Mouse (Mus musculus): ENCODE measurements around the gene Trim30c. TPM values are rescaled to one million over a fixed set of nuclear protein-coding genes. Genes with fewer than 3 reads are reported as not detected.
"Not testable (repeated sequence)": the region's sequence is repeated elsewhere in the genome, so short reads cannot be mapped to it uniquely, and the experiment has no call there.

Gene Trim30c
- not detected in 2 replicates for polyA plus RNA-seq (2016; fragmentation: Nextera tagmentation; extraction: Ambion mirVana)

DNA sequence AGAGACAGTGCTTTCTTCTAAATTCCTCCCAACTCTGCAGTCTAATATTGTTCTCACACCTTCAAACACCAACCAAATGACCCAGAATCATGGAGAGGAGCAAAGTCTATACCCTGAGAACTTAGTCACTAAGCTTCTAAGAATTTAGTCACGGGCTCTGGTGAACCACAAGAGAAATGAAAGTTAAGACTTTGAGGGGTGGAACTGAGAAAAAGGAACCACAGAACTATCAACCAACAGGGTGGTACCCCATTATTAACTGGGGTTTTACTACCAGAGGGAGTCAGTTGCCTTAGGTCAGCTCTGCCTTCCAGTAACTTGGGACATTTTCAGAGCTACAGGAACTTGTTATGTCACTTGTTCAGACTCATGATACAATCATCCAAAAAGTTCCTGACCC, at the start of gene Trim30c:
TSS of gene Trim30c (minus strand) at position 140 of the 400 bp plus-strand sequence.
- Histone ChIP-seq H3K9ac (no peak within 1 kb of the TSS), H3K27ac (no peak within 1 kb of the TSS), H3K4me1 (no peaks in the 10 kb centered on the region), H3K9me3 (no peaks in the 10 kb centered on the region), H3K27me3 (replicated peaks) (no peaks in the 10 kb centered on the region), H3K4me3 (no peak within 1 kb of the TSS), H3K36me3 (no peaks in the 10 kb centered on the region), H3K4me2 (replicated peaks) (no peak within 1 kb of the TSS)
- no peak for ATAC-seq (ENCODE audit: low FRiP score, low read depth)
- 91% methylated on average over 1 of the region's 1 CpGs for WGBS

DNA sequence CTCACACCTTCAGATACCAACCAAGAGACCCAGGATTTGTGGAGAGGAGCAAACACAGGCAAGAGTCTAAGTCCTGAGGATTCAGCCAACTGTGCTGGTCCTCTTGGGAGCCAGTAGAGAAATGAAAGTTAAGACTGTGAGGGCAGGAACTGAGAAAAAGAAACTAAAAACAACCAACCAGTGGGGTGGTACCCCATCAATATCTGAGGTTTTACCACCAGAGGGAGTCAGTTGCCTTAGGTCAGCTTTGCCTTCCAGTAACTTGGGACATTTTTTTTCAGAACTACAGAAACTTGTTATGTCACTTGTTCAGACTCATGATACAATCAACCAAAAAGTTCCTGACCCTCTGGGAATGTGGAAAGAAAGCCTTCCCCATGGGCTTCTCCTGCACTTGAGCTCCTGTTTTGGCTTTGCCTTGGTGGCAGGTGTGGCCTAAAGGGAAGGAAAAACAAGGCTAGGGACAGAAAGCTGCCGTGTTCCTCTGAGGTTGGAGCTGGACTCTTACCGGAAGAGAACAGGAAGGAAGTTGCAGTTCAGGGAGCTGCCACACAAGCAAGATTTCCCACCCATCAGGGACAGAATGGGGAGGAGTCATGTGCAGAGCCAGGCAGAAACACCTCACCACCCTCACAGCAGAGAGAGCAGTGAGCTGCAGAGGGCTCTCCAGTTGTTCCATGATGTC, 45.5 kb upstream of the Trim30c start:
- ATAC-seq (ENCODE audit: low FRiP score, low read depth) = no peak
- no peaks in the 10 kb centered on the region for H3K36me3 ChIP-seq

DNA sequence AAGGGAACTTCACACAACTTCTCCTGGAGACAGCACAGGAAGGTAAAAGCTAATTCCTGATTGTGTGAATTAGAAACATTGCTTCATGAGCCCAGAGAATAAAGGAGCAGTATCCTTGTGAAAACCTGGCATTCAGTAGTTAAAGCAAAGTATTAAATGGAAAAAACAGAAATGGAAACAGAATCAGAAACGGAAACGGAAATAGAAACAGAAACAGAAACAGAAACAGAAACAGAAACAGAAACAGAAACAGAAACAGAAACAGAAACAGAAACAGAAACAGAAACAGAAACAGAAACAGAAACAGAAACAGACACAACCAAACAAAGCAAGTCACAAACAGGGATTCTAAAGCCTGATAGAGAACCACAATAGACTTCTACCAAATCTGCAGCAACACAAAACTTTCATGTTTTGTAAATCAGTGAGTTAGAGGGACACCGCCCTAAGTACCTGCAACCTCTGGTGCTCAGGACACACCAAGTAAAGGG, 3.9 kb upstream of the Trim30c start:
- no peak for ATAC-seq (ENCODE audit: low FRiP score, low read depth)
- WGBS = 93% methylated on average over 3 of the region's 3 CpGs

More for the DNA sequence above, 45.5 kb upstream of the Trim30c start:
- Histone ChIP-seq H3K9ac (no peak overlapping the region), H3K4me3 (no peak overlapping the region), H3K27ac (no peak overlapping the region), H3K27me3 (replicated peaks) (no peaks in the 10 kb centered on the region), H3K4me1 (no peaks in the 10 kb centered on the region), H3K9me3 (no peaks in the 10 kb centered on the region), H3K4me2 (replicated peaks) (no peak overlapping the region)
- WGBS = 68% methylated on average over 2 of the region's 2 CpGs

GRCm38 (mm10) chr7:104401140-104401539, 503 bp upstream of the Trim30c start:
- no peak overlapping the region for H3K9ac ChIP-seq
- no peaks in the 10 kb centered on the region for H3K36me3 ChIP-seq
- H3K4me1 ChIP-seq = no peaks in the 10 kb centered on the region
- no peak overlapping the region for H3K4me2 ChIP-seq (replicated peaks)
- H3K27me3 ChIP-seq (replicated peaks) = no peaks in the 10 kb centered on the region
- no peak for ATAC-seq (ENCODE audit: low FRiP score, low read depth)
- no peak overlapping the region for H3K27ac ChIP-seq
- no peak overlapping the region for H3K4me3 ChIP-seq
- no peaks in the 10 kb centered on the region for H3K9me3 ChIP-seq

More for the DNA sequence above, 3.9 kb upstream of the Trim30c start:
- H3K4me2 ChIP-seq (replicated peaks) = no peak overlapping the region
- H3K4me1 ChIP-seq = no peaks in the 10 kb centered on the region
- no peaks in the 10 kb centered on the region for H3K36me3 ChIP-seq
- H3K9me3 ChIP-seq = no peaks in the 10 kb centered on the region
- no peaks in the 10 kb centered on the region for H3K27me3 ChIP-seq (replicated peaks)
- no peak overlapping the region for H3K27ac ChIP-seq
- no peak overlapping the region for H3K4me3 ChIP-seq
- no peak overlapping the region for H3K9ac ChIP-seq

- Histone ChIP-seq H3K4me2 (replicated peaks) (no peak overlapping the region), H3K9ac (no peak overlapping the region), H3K27ac (no peak overlapping the region), H3K36me3 (no peaks in the 10 kb centered on the region), H3K27me3 (replicated peaks) (no peaks in the 10 kb centered on the region), H3K9me3 (no peaks in the 10 kb centered on the region), H3K4me3 (no peak overlapping the region), H3K4me1 (no peaks in the 10 kb centered on the region)
- ATAC-seq (ENCODE audit: low FRiP score, low read depth) = no peak
- WGBS = 76% methylated on average over 1 of the region's 1 CpGs
These were observed 2.1 kb downstream of the Trim30c start for GRCm38 (mm10) chr7:104398492-104398891.

- Histone ChIP-seq H3K36me3 (no peaks in the 10 kb centered on the region), H3K27ac (no peak within 1 kb of the TSS), H3K4me1 (no peaks in the 10 kb centered on the region), H3K4me2 (replicated peaks) (no peak within 1 kb of the TSS), H3K27me3 (replicated peaks) (no peaks in the 10 kb centered on the region), H3K4me3 (no peak within 1 kb of the TSS), H3K9ac (no peak within 1 kb of the TSS), H3K9me3 (no peaks in the 10 kb centered on the region)
- no peak for ATAC-seq (ENCODE audit: low FRiP score, low read depth)
- WGBS = 64% methylated on average over 1 of the region's 1 CpGs
These were observed 30.8 kb downstream of the Trim30c start, which contains the start of gene Trim30b for GRCm38 (mm10) chr7:104369736-104370414. TSS of gene Trim30b (minus strand) at chr7:104369884.

- no peaks in the 10 kb centered on the region for H3K4me1 ChIP-seq
- no peaks in the 10 kb centered on the region for H3K9me3 ChIP-seq
- no peak overlapping the region for H3K9ac ChIP-seq
- H3K27ac ChIP-seq = no peak overlapping the region
- no peaks in the 10 kb centered on the region for H3K36me3 ChIP-seq
- ATAC-seq (ENCODE audit: low FRiP score, low read depth) = no peak
- no peaks in the 10 kb centered on the region for H3K27me3 ChIP-seq (replicated peaks)
- no peak overlapping the region for H3K4me2 ChIP-seq (replicated peaks)
- H3K4me3 ChIP-seq = no peak overlapping the region
These were observed 34.3 kb downstream of the Trim30c start for GRCm38 (mm10) chr7:104366339-104366738.

DNA sequence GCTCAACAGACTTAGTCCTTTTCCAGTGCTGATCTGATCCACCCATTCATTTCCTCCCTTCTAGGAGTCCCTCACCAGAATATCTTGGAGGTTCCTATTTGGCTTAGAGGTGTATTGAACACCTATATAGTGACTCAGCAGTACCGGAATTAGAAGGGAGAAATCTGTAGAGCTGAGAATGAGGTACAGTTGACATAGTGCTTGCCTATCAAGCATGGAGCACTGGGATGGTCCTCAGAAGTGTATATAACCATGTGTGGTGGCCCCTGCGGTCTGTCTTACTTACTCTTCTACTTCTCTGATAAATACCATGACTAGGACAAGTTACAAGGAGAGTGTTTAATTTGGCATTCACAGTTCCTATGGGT, 47.1 kb downstream of the Trim30c start:
- no peak overlapping the region for H3K27ac ChIP-seq
- no peaks in the 10 kb centered on the region for H3K9me3 ChIP-seq
- ATAC-seq (ENCODE audit: low FRiP score, low read depth) = 0 out of 2 replicates have a peak, but pooled peaks have one; percentile 15
- H3K4me2 ChIP-seq (replicated peaks) = peak overlapping the region; percentile 49; the same call in 1 of the 2 replicates
- no peak overlapping the region for H3K4me3 ChIP-seq
- H3K36me3 ChIP-seq = no peaks in the 10 kb centered on the region
- H3K27me3 ChIP-seq (replicated peaks) = no peaks in the 10 kb centered on the region
- WGBS = 78% methylated on average over 2 of the region's 2 CpGs
- H3K4me1 ChIP-seq = no peaks in the 10 kb centered on the region
- no peak overlapping the region for H3K9ac ChIP-seq

GRCm38 (mm10) chr7:104352717-104353599, 47.7 kb downstream of the Trim30c start, which contains the start of gene Trim12c:
TSS of gene Trim12c (minus strand) at chr7:104353362.
- Histone ChIP-seq H3K4me2 (replicated peaks) (peak within 1 kb of the TSS; percentile 49), H3K27ac (no peak within 1 kb of the TSS), H3K36me3 (no peaks in the 10 kb centered on the region), H3K9ac (no peak within 1 kb of the TSS), H3K27me3 (replicated peaks) (no peaks in the 10 kb centered on the region), H3K4me1 (no peaks in the 10 kb centered on the region), H3K9me3 (no peaks in the 10 kb centered on the region), H3K4me3 (peak within 1 kb of the TSS; percentile 21; the same call in 1 of the 2 replicates)
- WGBS = 10% methylated on average over 14 of the region's 14 CpGs
- ATAC-seq (ENCODE audit: low FRiP score, low read depth) = peak; percentile 95

DNA sequence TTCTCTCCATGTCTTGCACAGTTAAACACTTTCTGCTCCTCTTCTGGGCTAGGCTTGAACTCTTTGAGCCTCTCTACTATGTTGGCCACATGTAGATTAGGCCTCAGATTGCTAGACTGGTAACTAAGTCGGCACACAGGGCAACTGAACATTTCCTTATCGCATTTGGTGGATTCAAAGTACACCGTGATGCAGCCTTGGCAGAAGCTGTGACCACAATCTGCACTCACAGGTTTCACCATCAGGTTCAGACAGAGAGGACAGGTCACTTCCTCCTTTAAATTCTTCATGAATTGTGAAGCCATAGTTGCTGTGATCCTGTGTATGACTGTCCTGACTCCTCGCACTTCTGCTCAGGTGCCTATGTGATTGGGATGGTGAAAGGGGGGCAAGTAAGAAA, 52.6 kb downstream of the Trim30c start:
- not testable (repeated sequence) for H3K4me3 ChIP-seq; H3K9ac ChIP-seq; H3K27me3 ChIP-seq (replicated peaks); H3K4me2 ChIP-seq (replicated peaks); H3K4me1 ChIP-seq; H3K36me3 ChIP-seq; H3K27ac ChIP-seq; ATAC-seq (ENCODE audit: low FRiP score, low read depth); H3K9me3 ChIP-seq
- WGBS = 92% methylated on average over 4 of the region's 4 CpGs

GRCm38 (mm10) chr7:104340744-104341143, 59.9 kb downstream of the Trim30c start:
- 88% methylated on average over 4 of the region's 4 CpGs for WGBS
- H3K27me3 ChIP-seq (replicated peaks); H3K4me3 ChIP-seq; H3K9me3 ChIP-seq; H3K9ac ChIP-seq; ATAC-seq (ENCODE audit: low FRiP score, low read depth); H3K27ac ChIP-seq; H3K4me2 ChIP-seq (replicated peaks); H3K4me1 ChIP-seq; H3K36me3 ChIP-seq: not testable (repeated sequence)

DNA sequence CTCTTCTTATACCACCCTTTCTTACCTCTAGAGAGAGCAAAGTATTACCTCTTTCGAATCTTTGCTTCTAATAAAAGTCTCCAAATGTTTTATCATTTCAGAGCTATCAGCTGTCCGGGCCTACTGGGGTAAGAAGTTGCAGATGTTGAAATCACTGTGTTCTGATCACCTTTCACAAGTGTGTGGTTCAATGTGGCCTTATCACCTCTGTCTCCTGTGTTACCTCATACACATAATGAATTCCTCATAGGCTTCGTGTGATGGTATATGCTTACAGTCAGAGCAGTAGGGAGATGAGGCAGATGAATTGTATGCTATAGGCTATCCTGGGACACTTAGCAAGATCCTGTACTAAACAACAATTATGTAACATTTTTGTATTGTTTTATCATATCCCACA, 65.1 kb downstream of the Trim30c start:
- WGBS = 85% methylated on average over 3 of the region's 3 CpGs
- H3K4me3 ChIP-seq; H3K9me3 ChIP-seq; H3K36me3 ChIP-seq; H3K4me1 ChIP-seq; ATAC-seq (ENCODE audit: low FRiP score, low read depth); H3K9ac ChIP-seq; H3K4me2 ChIP-seq (replicated peaks); H3K27ac ChIP-seq; H3K27me3 ChIP-seq (replicated peaks): not testable (repeated sequence)

Data from neural tube, embryonic 12.5 days (tissue).